ENCODE assay signal across 11 mouse cellular contexts in genomic region chr17:84162211-84162760, GRCm38 (mm10). TPM values are rescaled to one million over a fixed set of nuclear protein-coding genes. Genes with fewer than 3 reads are reported as not detected.
DNase-seq lines count a peak whose midpoint lies in the region; ATAC-seq and TF ChIP-seq lines count a peak whose summit lies in the region.
"Had no signal": no experiment of that assay in that cellular context is flagged by ENCODE, and none has a peak within 500 bp of the region (broad histone marks: within the 10 kb centered on the region; RNA-seq: fewer than 3 reads in every experiment).

No protein-coding gene starts in this region.

- no peak overlapping the region for H3K4me3 ChIP-seq in heart, postnatal 0 days (ENCODE audit: low read depth, low read length)
- H3K4me3 ChIP-seq in hindbrain, embryonic 16.5 days (ENCODE audit: low read length) = no peak overlapping the region
- no peak overlapping the region for H3K4me3 ChIP-seq in liver, embryonic 15.5 days (replicated peaks)
- H3K4me3 ChIP-seq in cerebellum, adult 2 months (replicated peaks; ENCODE audit: insufficient read depth, low read depth, low read length) = no peak overlapping the region
- H3K4me3 ChIP-seq: embryonic facial prominence, embryonic 12.5 days had no signal

- H3K4me2 ChIP-seq in heart, postnatal 0 days (ENCODE audit: low read depth, low read length) = no peak overlapping the region
- no peak overlapping the region for H3K4me2 ChIP-seq in hindbrain, embryonic 16.5 days (ENCODE audit: low read length)
- no peak overlapping the region for H3K4me2 ChIP-seq in liver, embryonic 15.5 days
- H3K4me2 ChIP-seq: embryonic facial prominence, embryonic 12.5 days had no signal

- H3K27me3 ChIP-seq in heart, postnatal 0 days (ENCODE audit: control insufficient read depth, insufficient read depth, low read length) = no peaks in the 10 kb centered on the region
- no peaks in the 10 kb centered on the region for H3K27me3 ChIP-seq in hindbrain, embryonic 16.5 days (replicated peaks; ENCODE audit: control insufficient read depth, insufficient read depth, low read length)
- no peaks in the 10 kb centered on the region for H3K27me3 ChIP-seq in liver, embryonic 15.5 days
- H3K27me3 ChIP-seq in cerebellum, adult 2 months (ENCODE audit: control insufficient read depth, insufficient read depth, low read length) = no peaks in the 10 kb centered on the region

- peak overlapping the region; percentile 43; the same call in 1 of the 2 replicates for H3K27ac ChIP-seq in heart, postnatal 0 days (ENCODE audit: low read depth)
- H3K27ac ChIP-seq in hindbrain, embryonic 16.5 days (ENCODE audit: low read depth, low read length) = peak overlapping the region; percentile 31; the same call in 1 of the 2 replicates
- H3K27ac ChIP-seq in liver, embryonic 15.5 days (replicated peaks) = peak overlapping the region; percentile 51
- no peak overlapping the region for H3K27ac ChIP-seq in cerebellum, adult 2 months (ENCODE audit: insufficient read depth, low read length)

- WGBS in heart, postnatal 0 days = 74% methylated on average over 8 of the region's 8 CpGs
- whole genome bisulfite sequencing in hindbrain, embryonic 16.5 days = 82% methylated on average over 8 of the region's 8 CpGs
- 83% methylated on average over 8 of the region's 8 CpGs for WGBS in liver, embryonic 15.5 days (ENCODE audit: insufficient replicate concordance)
- 92% methylated on average over 8 of the region's 8 CpGs for WGBS in cerebellum, adult 2 months

- no peak for DNase-seq in heart, postnatal 0 days (ENCODE audit: low spot score)
- DNase-seq in heart, postnatal 25 days (ENCODE audit: low spot score) = no peak
- peak; percentile 1 for DNase-seq in right cerebral cortex, postnatal 25 days
- no peak for DNase-seq in right cerebral cortex, postnatal 4 days
- DNase-seq in cerebellum, adult 2 months = no peak
- DNase-seq in adipocyte (ENCODE audit: low spot score) = no peak
- DNase-seq: cerebellum, adult 11 months; kidney, adult 11 months had no signal

- ATAC-seq in heart, postnatal 0 days (ENCODE audit: insufficient read depth, low read depth) = no peak
- ATAC-seq in hindbrain, embryonic 16.5 days = no peak
- ATAC-seq in liver, embryonic 15.5 days (ENCODE audit: insufficient read depth) = no peak

- no peaks in the 10 kb centered on the region for H3K36me3 ChIP-seq in heart, postnatal 0 days (replicated peaks; ENCODE audit: control insufficient read depth, insufficient read depth, low read length)
- H3K36me3 ChIP-seq in hindbrain, embryonic 16.5 days (ENCODE audit: control insufficient read depth, insufficient read depth, low read length) = no peaks in the 10 kb centered on the region
- H3K36me3 ChIP-seq in liver, embryonic 15.5 days (replicated peaks) = no peaks in the 10 kb centered on the region
- H3K36me3 ChIP-seq: embryonic facial prominence, embryonic 12.5 days had no signal

- no peak for TF ChIP-seq POLR2A in cerebellum, adult 2 months (IDR thresholded peaks at IDR 0.05; ENCODE audit: borderline replicate concordance, insufficient read depth, low read length)

- no peak for TF ChIP-seq EP300 in heart, postnatal 0 days (IDR thresholded peaks at IDR 0.05; ENCODE audit: low read depth)

- intact Hi-C loops in heart, postnatal 25 days (cut with DNase I) = no loop called here

- H3K9me3 ChIP-seq in heart, postnatal 0 days (replicated peaks; ENCODE audit: control insufficient read depth, low read length) = no peaks in the 10 kb centered on the region
- no peaks in the 10 kb centered on the region for H3K9me3 ChIP-seq in hindbrain, embryonic 16.5 days (ENCODE audit: control insufficient read depth, low read length)
- no peaks in the 10 kb centered on the region for H3K9me3 ChIP-seq in liver, embryonic 15.5 days (replicated peaks)
- H3K9me3 ChIP-seq: embryonic facial prominence, embryonic 12.5 days had no signal

- no peak for TF ChIP-seq CTCF in heart, postnatal 0 days (IDR thresholded peaks at IDR 0.05; ENCODE audit: low read depth)
- no peak for TF ChIP-seq CTCF in cerebellum, adult 2 months (IDR thresholded peaks at IDR 0.05; ENCODE audit: borderline replicate concordance, insufficient read depth, low read depth, low read length)

- H3K9ac ChIP-seq in heart, postnatal 0 days (replicated peaks; ENCODE audit: low read depth, low read length) = no peak overlapping the region
- no peak overlapping the region for H3K9ac ChIP-seq in hindbrain, embryonic 16.5 days (ENCODE audit: low read depth, low read length)
- no peak overlapping the region for H3K9ac ChIP-seq in liver, embryonic 15.5 days
- H3K9ac ChIP-seq: embryonic facial prominence, embryonic 12.5 days had no signal

- H3K4me1 ChIP-seq in heart, postnatal 0 days (ENCODE audit: control insufficient read depth, insufficient read depth) = peaks cover 8% of the 10 kb centered on the region; the same call in 1 of the 2 replicates
- peaks cover 8% of the 10 kb centered on the region for H3K4me1 ChIP-seq in hindbrain, embryonic 16.5 days (ENCODE audit: control insufficient read depth, insufficient read depth, low read depth, low read length)
- H3K4me1 ChIP-seq in liver, embryonic 15.5 days (replicated peaks) = peaks cover 64% of the 10 kb centered on the region
- no peaks in the 10 kb centered on the region for H3K4me1 ChIP-seq in cerebellum, adult 2 months (ENCODE audit: control insufficient read depth, insufficient read depth, low read length)

RNA-seq across cellular contexts. Expression of gene Zfp36l2, which starts 25.5 kb away (rescaled TPM):
- total RNA-seq in heart, postnatal 0 days (2014; rRNA removed; ENCODE audit: low replicate concordance) = 14.0 and 15.0 TPM in 2 replicates
- 4.5 and 4.7 TPM in 2 replicates for polyA plus RNA-seq in heart, postnatal 0 days (2015; fragmentation: Nextera tagmentation; extraction: Ambion mirVana)
- total RNA-seq in heart, postnatal 25 days (2021) = 10 to 100 TPM; 23.3 to 31.3 TPM
- 3.9 and 4.2 TPM in 2 replicates for polyA plus RNA-seq in hindbrain, embryonic 16.5 days (2015; fragmentation: Nextera tagmentation; extraction: Ambion mirVana)
- polyA plus RNA-seq in liver, embryonic 15.5 days (2015; fragmentation: Nextera tagmentation; extraction: Ambion mirVana) = 6.8 and 7.4 TPM in 2 replicates
- polyA plus RNA-seq in cerebellum, adult 2 months (2012; rRNA removed) = 14.2 and 15.9 TPM in 2 replicates
